Mouse (Mus musculus) intestine, embryonic 16.5 days (tissue): ENCODE results near the gene Slc7a14. TPM values are rescaled to one million over a fixed set of nuclear protein-coding genes. Genes with fewer than 3 reads are reported as not detected.

Experiments
- ATAC-seq: fragments of 200-750 bp; cut with Nextera tagmentation; 2 replicates; pipeline ENCODE4 v1.8.0; 2017; ENCODE audit warnings: moderate TSS enrichment, moderate library complexity
- H3K27ac ChIP-seq: fragments of 300-500 bp; sonication (generic); 2 replicates; pipeline ENCODE4 v1.5.1; 2014; ENCODE audit warnings: mild to moderate bottlenecking, low read length
- H3K27me3 ChIP-seq: fragments of 300-500 bp; sonication (generic); replicated peaks from 2 replicates; pipeline ENCODE4 v1.6.1; 2014; ENCODE audit warnings: low read length, control low read depth, mixed read lengths; ENCODE audit not compliant: control insufficient read depth, insufficient read depth
- H3K36me3 ChIP-seq: fragments of 300-500 bp; sonication (generic); 2 replicates; pipeline ENCODE4 v1.6.1; 2014; ENCODE audit warnings: low read length, control low read depth; ENCODE audit not compliant: control insufficient read depth, insufficient read depth
- H3K4me1 ChIP-seq: fragments of 300-500 bp; sonication (generic); 2 replicates; pipeline ENCODE4 v1.6.1; 2014; ENCODE audit warnings: low read length, control low read depth, mixed read lengths; ENCODE audit not compliant: control insufficient read depth, insufficient read depth
- H3K4me2 ChIP-seq: fragments of 300-500 bp; sonication (generic); 2 replicates; pipeline ENCODE4 v1.6.1; 2014; ENCODE audit warnings: low read depth, low read length, control low read depth
- H3K4me3 ChIP-seq: fragments of 300-500 bp; sonication (generic); 2 replicates; pipeline ENCODE4 v1.5.1; 2014; ENCODE audit warnings: mild to moderate bottlenecking, low read length
- H3K9ac ChIP-seq: fragments of 300-500 bp; sonication (generic); 2 replicates; pipeline ENCODE4 v1.6.1; 2014; ENCODE audit warnings: low read depth, low read length
- H3K9me3 ChIP-seq: fragments of 300-500 bp; sonication (generic); 2 replicates; pipeline ENCODE4 v1.6.1; 2016; ENCODE audit warnings: low read length, control low read depth; ENCODE audit not compliant: control insufficient read depth
- WGBS: fragments of 180-500 bp; shearing (Covaris S2); extraction: QIAGEN DNeasy Blood & Tissue Kit; methylation state at CpG from one replicate; pipeline ENCODE4 v1.1.7; 2014; 5-methylcytosine and 5-hydroxymethylcytosine counted together
- polyA plus RNA-seq: library from polyadenylated mRNA; unstranded; fragments of >200 nt; fragmentation: Nextera tagmentation; extraction: Ambion mirVana; gene quantifications from 2 replicates; pipeline ENCODE4 v1.2.1, GENCODE M21; 2015

Slc7a14 gene
- polyA plus RNA-seq, 1 experiment from 2014 or later: 0.59 TPM

DNA sequence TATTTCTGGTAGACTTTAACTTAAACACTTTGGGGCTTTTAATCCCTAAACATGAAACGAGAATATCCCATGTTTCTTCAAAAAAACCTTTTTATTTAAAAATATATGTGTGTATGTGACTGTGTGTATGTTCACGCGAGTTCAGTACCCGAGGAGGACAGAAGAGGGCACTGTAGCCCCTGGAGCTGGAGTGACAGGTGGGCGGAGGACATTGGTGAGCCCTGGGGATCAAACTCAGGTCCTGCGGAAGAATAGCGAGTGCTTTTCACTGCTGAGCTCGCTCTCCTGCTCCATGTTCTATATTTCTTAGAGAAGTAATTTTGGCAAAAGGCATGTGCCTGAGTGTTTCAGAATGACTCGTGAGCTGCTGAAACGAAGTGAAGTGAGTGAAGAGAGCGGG is 106.2 kb downstream of the Slc7a14 start:
- no peak overlapping the region for H3K9ac ChIP-seq
- no peak for ATAC-seq
- WGBS: 89% methylated on average over 11 of the region's 11 CpGs
- H3K4me1 ChIP-seq: peaks cover 4% of the 10 kb centered on the region; the same call in 1 of the 2 replicates
- no peaks in the 10 kb centered on the region for H3K27me3 ChIP-seq
- no peaks in the 10 kb centered on the region for H3K9me3 ChIP-seq
- H3K36me3 ChIP-seq: no peaks in the 10 kb centered on the region
- no peak overlapping the region for H3K4me2 ChIP-seq
- H3K4me3 ChIP-seq: no peak overlapping the region
- no peak overlapping the region for H3K27ac ChIP-seq

DNA sequence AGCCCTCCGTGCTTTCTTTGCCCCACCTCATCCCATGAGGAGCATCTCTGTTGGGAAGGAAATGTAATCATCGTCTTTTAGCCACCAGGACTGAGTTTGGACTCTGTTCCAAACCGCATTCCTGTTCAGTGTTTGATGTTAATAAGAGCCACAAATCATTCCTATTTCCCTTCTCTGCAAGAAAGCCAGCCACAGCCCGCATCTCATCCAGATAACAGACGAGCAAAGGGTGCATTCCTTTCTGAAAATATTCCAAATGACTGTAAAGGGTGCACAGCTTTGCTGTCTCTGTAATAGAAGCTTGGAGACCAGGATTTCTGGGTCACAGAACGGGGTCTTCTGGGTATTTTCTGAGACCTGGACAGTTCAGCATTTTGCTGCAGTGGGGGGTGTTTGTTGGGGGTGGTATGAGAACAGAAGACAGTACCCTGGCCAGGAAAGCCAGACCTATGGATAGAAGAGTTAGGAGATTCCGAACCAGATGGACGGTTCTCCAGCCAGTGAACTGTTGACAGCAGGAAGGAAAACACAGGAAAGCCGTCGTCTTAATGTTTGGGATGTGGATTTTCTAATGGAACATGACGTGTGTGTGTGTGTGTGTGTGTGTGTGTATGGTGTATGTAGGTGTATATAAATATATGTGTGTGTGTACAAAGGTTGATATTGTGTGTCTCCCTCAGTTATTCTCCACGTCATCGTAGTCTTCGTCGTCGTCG is 110.9 kb downstream of the Slc7a14 start:
- Histone ChIP-seq H3K4me1 (no peaks in the 10 kb centered on the region), H3K9me3 (no peaks in the 10 kb centered on the region), H3K27ac (no peak overlapping the region), H3K27me3 (no peaks in the 10 kb centered on the region), H3K4me2 (no peak overlapping the region), H3K9ac (no peak overlapping the region), H3K4me3 (no peak overlapping the region), H3K36me3 (no peaks in the 10 kb centered on the region)
- peak; percentile 36; the same call in 1 of the 2 replicates for ATAC-seq
- 56% methylated on average over 17 of the region's 17 CpGs for WGBS

DNA sequence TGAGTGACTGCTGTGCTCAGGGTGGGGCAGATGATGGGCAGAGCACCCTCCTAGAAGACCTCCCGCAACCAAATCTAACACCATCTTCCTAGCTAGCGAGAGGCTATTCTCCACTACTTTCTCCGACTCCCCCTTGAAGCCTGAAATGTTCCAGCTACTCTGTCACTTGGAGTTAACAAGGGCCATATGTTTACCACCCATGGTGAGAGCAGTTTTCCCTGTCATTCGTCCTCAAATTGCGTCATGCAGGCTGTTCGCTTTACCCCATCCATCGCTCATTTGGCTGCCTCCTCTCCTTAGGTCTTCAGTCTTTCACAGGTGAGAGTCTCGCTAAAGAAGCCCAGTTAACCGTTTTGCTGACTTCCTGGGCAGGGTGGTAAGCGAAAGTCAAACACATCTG is 118.8 kb downstream of the Slc7a14 start:
- Histone ChIP-seq H3K4me3 (no peak overlapping the region), H3K4me2 (0 out of 2 replicates have a peak overlapping the region, but pooled peaks have one; percentile 3), H3K9me3 (no peaks in the 10 kb centered on the region), H3K36me3 (no peaks in the 10 kb centered on the region), H3K9ac (no peak overlapping the region), H3K27ac (no peak overlapping the region), H3K27me3 (no peaks in the 10 kb centered on the region), H3K4me1 (no peaks in the 10 kb centered on the region)
- ATAC-seq: peak; percentile 44; the same call in 1 of the 2 replicates
- WGBS: 46% methylated on average over 10 of the region's 10 CpGs

DNA sequence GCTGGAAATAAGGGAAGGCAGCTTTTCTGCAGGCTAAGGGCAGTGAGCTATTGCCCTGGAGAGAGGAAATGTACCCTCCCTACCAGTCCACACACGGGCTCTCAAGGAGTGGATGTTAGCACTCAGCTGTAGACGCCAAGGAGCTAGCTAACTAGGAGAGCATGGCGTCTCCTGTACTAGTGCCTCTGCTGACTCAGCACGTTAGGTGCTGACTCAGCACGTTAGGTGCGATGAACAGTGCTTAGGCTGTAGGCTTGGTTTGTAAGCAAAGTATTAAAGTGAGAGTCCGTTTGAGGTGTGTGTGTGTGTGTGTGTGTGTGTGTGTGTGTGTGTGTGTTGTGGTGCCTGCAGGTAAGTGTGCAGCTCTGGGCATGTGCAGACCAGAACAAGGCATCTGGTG is 119.8 kb downstream of the Slc7a14 start:
- 91% methylated on average over 7 of the region's 7 CpGs for WGBS
- Histone ChIP-seq H3K27me3 (no peaks in the 10 kb centered on the region), H3K9me3 (no peaks in the 10 kb centered on the region), H3K9ac (no peak overlapping the region), H3K27ac (no peak overlapping the region), H3K4me2 (no peak overlapping the region), H3K36me3 (no peaks in the 10 kb centered on the region), H3K4me3 (no peak overlapping the region), H3K4me1 (no peaks in the 10 kb centered on the region)
- ATAC-seq: no peak

DNA sequence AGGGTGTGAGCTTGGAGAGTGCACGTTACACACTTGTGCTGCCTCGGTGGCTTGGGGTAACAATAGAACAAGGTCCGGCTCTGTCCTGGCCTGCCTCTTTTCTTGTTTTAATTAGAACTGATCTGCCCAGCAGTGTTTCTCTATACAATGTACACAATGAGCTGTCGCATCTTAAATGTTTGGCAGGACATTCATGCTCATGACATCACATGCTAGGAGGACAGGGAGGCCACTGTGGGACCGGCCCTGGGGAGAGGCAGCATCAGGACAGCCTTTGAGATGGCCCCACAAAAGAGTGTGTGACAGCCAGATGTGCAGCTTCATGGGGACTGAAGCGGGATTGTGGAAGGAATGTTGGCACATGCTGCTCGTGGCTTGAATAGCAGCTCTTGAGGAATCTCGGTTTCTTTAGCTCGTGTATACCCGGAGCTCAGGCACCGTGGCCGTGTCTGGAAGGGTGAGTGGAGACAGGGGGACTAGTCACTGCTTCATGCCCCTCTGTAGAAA is 143.8 kb downstream of the Slc7a14 start:
- Histone ChIP-seq H3K27ac (no peak overlapping the region), H3K4me2 (no peak overlapping the region), H3K9me3 (no peaks in the 10 kb centered on the region), H3K27me3 (no peaks in the 10 kb centered on the region), H3K4me3 (no peak overlapping the region), H3K9ac (no peak overlapping the region), H3K4me1 (no peaks in the 10 kb centered on the region), H3K36me3 (no peaks in the 10 kb centered on the region)
- no peak for ATAC-seq
- 55% methylated on average over 12 of the region's 12 CpGs for WGBS

DNA sequence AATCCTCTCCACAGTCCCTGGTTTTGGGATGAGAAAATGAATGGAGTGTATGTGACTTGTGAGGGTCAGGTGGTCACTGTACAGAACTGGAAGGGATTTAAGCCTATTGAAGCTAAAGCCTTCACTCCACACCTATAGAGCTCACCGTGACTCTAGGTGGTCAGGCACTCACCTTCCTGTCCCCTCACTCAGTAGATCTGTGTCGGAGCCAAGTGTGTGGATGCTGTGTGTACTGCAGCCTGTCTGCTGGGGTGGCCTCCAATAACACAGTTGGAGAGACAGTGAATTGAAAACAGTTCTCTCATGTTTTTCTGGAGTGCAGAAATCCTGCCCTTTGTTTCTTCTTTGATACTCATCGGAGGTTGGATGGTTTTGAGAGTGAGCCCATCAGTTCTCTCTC is 144.4 kb downstream of the Slc7a14 start:
- Histone ChIP-seq H3K36me3 (no peaks in the 10 kb centered on the region), H3K4me1 (no peaks in the 10 kb centered on the region), H3K9ac (no peak overlapping the region), H3K4me3 (no peak overlapping the region), H3K27me3 (no peaks in the 10 kb centered on the region), H3K9me3 (no peaks in the 10 kb centered on the region), H3K27ac (no peak overlapping the region), H3K4me2 (no peak overlapping the region)
- WGBS: 74% methylated on average over 3 of the region's 3 CpGs
- ATAC-seq: no peak

DNA sequence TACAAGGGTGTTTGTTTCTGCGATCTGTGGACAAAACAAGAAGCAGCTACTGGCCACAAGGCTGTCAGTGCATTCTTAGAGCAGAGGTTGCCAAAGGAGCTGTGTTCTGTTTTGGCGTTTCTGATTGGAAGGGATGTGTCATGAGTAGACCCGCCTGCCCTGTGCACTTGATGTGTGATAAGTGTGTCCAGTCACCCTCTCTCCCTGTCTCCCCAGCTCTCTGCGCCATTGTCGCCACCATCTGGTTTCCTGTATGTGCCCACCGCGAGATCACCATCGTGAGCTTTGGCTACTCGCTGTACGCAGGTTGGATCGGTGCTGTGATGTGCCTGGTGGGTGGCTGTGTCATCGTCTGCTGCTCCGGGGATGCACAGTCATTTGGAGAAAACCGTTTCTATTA is 147.3 kb downstream of the Slc7a14 start:
- WGBS: 93% methylated on average over 14 of the region's 14 CpGs
- no peak for ATAC-seq
- Histone ChIP-seq H3K4me2 (no peak overlapping the region), H3K27ac (no peak overlapping the region), H3K4me3 (no peak overlapping the region), H3K9ac (no peak overlapping the region), H3K36me3 (no peaks in the 10 kb centered on the region), H3K27me3 (no peaks in the 10 kb centered on the region), H3K9me3 (no peaks in the 10 kb centered on the region), H3K4me1 (no peaks in the 10 kb centered on the region)

DNA sequence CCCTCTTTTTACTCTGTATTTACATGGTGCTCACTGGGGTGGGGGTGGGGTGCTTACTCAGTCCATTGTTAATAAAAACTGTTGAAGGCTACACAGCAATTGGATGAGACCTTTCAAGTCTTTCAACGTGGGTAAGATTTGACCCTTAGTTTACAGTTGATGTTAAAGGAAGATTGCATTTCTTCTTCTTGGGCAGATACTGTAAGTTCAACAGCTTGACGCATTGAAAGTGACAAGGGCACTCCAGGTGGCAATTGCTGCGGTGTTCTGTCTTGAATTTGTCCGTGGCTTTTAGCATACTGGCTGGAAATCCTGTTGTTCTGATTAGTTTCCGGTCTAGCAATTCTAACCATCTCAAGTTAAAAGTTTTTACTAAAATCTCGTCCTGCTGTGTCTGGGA is 148.8 kb downstream of the Slc7a14 start:
- Histone ChIP-seq H3K4me3 (no peak overlapping the region), H3K9ac (no peak overlapping the region), H3K9me3 (no peaks in the 10 kb centered on the region), H3K27me3 (no peaks in the 10 kb centered on the region), H3K4me1 (no peaks in the 10 kb centered on the region), H3K27ac (no peak overlapping the region), H3K36me3 (no peaks in the 10 kb centered on the region), H3K4me2 (no peak overlapping the region)
- ATAC-seq: no peak
- 55% methylated on average over 6 of the region's 6 CpGs for WGBS

DNA sequence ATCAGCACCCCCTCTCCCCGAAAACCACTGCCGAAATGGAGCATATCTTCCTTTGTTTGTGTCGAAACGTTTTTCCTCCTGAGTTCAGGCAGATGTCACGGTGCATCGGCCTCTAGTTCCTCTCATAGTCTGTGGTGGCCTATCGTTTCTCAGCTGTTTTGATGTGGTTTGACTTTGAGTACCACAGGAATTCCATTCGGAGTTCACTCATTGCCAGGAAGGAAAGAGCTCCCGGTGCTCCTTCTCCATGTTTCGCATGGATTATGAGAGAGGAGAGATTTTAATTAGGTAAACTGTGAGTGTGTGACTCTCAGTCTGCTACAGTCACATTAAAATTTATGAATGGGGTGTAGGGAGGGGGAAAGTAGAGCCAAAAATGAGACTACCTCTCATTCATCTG is 150.1 kb downstream of the Slc7a14 start:
- 83% methylated on average over 10 of the region's 10 CpGs for WGBS
- H3K27ac ChIP-seq: no peak overlapping the region
- no peak overlapping the region for H3K4me2 ChIP-seq
- H3K36me3 ChIP-seq: no peaks in the 10 kb centered on the region
- no peaks in the 10 kb centered on the region for H3K27me3 ChIP-seq
- no peaks in the 10 kb centered on the region for H3K4me1 ChIP-seq
- H3K9ac ChIP-seq: no peak overlapping the region
- no peak overlapping the region for H3K4me3 ChIP-seq
- ATAC-seq: no peak
- no peaks in the 10 kb centered on the region for H3K9me3 ChIP-seq

DNA sequence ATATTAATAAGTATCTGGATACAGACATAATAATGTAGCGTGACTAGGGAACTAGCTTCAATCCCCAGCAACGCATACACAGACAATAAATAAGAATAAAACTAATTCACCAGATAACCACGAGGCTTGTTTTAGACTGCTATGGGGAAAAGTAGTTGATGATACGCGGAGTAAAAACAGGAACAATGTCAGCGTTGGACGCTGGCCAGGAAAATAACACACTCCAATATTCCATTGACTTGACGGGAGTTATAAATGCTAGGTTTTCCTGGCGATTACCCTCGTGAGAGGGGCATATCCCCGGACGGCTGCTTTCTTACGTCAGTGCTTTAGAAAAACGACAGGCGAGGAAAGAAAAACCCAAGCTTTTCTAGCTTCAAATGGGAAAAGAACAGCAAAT is 152.4 kb downstream of the Slc7a14 start:
- Histone ChIP-seq H3K4me3 (no peak overlapping the region), H3K9me3 (no peaks in the 10 kb centered on the region), H3K36me3 (no peaks in the 10 kb centered on the region), H3K27ac (no peak overlapping the region), H3K4me2 (no peak overlapping the region), H3K4me1 (no peaks in the 10 kb centered on the region), H3K27me3 (no peaks in the 10 kb centered on the region), H3K9ac (no peak overlapping the region)
- WGBS: 60% methylated on average over 15 of the region's 15 CpGs
- ATAC-seq: no peak
